Mouse (Mus musculus): ENCODE measurements at regions not wholly inside any gene's neighbourhood (a gene's known extent, or its start where the extent isn't known, plus 50 kb on each side); places are given as distances from the start of the nearest gene placed in this dataset.

DNA sequence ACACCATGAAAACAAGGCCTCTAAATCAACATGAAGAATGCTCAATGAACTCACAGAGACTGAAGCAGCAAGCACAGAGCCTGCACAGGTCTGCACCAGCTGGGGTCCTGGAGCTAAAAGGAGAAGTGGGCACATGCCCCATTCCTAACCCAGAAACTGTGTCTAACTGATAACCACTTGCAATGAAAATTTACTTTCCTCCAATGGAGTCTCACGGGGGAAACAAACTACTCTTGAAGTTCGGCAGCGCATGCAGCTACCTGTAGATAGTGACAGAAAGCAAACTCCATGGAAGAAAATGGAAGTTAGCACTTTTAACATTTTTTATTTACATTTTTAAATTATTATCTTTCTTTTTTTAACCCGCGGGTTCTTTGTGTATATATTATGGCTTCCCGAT, 76.8 kb upstream of the Akap6 start:
- no peak for DNase-seq (ENCODE audit: low spot score in 2 of 2)

- DNase-seq (ENCODE audit: low spot score in 2 of 2): no peak
Observed at GRCm38 (mm10) chr12:52623416-52624108, 75.6 kb upstream of the Akap6 start.

GRCm38 (mm10) chr12:52624871-52625270, 74.3 kb upstream of the Akap6 start:
- no peak for DNase-seq (ENCODE audit: low spot score in 2 of 2)

DNA sequence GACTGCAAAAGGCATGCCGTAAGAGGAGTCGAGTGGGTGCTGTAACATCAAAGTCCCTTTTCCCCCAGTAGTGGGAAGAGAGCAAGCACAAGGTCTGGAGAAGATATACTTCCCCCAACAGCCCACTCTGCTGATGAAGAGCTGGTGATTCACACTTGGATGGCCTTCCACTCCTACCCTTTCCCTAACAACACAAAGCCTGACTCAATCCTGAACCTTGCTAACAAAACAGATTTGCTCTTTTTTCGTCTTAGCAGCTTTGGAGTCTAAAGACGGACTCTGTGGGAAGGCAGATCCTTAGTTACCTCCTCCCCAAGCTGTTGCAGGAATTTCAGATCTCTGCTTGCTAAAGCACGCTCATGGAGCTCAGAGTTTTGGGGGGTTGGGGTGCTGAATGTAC, 70.4 kb upstream of the Akap6 start:
- peak; percentile 6 to 11 for DNase-seq (ENCODE audit: low spot score in 2 of 2)

DNA sequence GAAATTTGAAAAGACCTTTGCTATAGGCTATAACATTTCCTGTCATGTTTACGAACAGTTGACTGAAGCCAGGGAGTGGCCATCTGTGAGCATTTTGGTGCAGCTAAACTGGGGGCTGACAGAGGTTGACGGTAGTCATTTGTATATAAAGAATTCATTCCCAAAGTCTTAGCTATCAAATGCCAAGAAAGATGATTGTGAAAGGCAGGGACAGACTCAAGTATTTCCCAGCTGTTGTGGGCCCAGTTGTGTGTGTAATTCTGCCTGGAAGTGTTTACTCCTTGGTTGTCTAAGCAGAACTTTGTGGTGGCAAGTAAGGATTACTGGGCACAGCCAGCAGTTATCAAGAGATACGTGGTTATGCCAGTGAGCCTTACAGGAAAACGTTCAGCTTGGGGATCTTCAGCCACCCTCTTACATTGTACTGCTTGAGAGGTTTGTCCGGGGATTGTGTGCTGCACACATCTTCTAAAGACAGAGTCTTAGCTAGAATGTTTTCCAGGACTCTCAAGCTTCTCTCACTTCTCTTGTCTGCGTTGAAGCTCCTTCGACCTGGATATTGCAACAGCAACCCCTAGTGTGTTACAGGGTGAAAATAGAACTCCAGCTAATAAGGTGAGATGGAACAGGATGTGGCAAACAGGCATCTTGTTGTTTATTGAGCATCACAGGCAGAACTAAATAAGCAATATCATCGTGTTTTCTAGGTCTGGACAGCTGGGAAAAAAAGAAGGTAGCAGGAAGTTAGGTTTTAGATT, 63.9 kb upstream of the Akap6 start:
- no peak for DNase-seq (ENCODE audit: low spot score in 2 of 2)

GRCm38 (mm10) chr12:52636186-52636881, 62.8 kb upstream of the Akap6 start:
- DNase-seq (ENCODE audit: low spot score in 2 of 2): no peak

GRCm38 (mm10) chr12:52636920-52637319, 62.3 kb upstream of the Akap6 start:
- DNase-seq (ENCODE audit: low spot score in 2 of 2): no peak

GRCm38 (mm10) chr12:52637506-52638249, 61.5 kb upstream of the Akap6 start:
- DNase-seq (ENCODE audit: low spot score in 2 of 2): peak; percentile 26 to 56

GRCm38 (mm10) chr12:52638461-52638860, 60.7 kb upstream of the Akap6 start:
- DNase-seq (ENCODE audit: low spot score in 2 of 2): no peak

DNA sequence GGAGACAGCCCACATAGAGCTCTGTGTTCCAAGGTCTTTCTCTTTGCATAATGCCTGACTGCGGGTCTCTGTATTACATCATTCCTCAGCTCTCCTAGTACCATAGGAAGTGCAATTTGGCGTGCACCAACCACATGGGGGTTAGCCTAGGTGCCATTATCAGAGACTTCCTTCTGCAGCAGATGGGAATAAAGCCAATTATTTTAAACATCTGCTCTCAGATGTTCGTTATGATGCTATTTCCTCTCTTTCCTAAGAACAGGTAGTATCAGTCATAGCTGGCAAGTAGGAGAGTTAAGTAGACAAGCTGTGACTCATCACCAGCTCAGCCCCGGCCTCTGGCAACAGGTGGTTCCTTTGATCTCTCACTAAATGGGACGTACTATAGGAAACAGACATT, 55.1 kb upstream of the Akap6 start:
- DNase-seq (ENCODE audit: low spot score in 2 of 2): no peak

All from layer of hippocampus, adult 8-10 months (tissue).